Mouse (Mus musculus) lung, postnatal 10 days (tissue): ENCODE data around the gene Fpr2.
"Not testable (repeated sequence)": the region's sequence is repeated elsewhere in the genome, so short reads cannot be mapped to it uniquely, and the experiment has no call there.

Experiments
- DNase-seq: peaks from one replicate; pipeline ENCODE4 v3.0.0; 2021

The Fpr2 gene

DNA sequence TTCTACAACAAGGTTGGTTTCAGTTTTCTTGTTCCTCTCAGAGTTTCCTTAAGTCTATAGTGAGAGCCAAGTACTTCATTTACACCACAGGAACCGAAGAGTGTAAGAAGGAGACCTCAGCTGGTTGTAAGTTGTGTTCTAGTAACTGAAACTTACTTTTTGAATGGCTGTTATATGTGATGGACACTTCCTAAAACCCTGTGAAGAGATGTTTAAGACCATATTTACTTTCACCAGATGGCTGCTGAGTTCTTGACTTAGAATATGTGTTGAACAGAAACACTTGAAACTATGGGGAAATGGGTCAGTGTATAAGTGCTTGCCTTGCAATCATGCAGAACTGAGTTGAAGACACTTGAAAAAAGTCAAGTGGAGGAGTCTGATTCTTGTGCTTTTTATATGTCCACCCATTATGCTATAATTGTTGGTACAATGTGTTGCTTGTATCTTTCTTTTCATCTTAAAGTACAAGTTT lies at the start of gene Fpr2, which contains the start of gene Fpr3:
TSS of gene Fpr2 (plus strand) at position 51 of the 475 bp plus-strand sequence.
TSS of gene Fpr3 (plus strand) at position 79 of the 475 bp plus-strand sequence.
- no peak for DNase-seq

DNA sequence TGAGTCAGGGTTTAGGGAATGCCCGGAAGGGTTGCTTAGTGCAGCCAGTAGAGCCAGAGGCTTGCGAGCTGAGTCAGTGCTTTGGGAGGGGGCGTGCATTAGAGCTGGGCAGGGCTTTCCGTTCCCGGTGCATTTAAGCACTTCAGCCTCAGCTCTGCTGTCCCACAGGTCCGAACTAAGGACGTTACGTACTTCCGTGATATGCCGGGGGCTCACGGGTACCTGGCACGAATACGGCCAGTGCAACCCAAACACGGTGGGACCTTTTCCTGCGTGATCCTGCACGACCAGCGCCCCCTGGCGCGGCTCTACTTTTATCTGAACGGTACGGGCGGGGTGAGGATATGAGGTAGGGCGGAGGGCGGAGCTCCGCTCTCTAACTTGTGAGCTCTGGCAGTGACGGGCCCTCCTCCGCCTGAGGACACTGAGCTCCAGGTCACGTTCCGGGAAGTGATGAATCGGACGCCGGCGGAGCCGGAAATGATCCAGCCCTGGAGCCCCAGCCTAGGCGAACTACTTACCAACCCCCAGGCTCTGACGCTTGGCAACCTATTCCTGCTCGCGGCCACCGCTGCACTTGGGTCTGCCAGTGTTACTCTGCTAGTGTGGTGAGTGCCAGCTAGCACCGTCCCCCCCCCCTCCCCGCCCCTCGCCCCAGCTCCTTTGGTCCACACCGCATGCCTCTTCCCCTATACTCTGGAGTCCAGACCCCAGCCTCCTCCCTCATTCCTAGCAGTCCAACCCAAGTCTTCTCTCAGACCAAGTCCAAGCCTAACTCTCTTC lies 49.5 kb upstream of the Fpr2 start:
- DNase-seq, result peak; percentile 98

DNA sequence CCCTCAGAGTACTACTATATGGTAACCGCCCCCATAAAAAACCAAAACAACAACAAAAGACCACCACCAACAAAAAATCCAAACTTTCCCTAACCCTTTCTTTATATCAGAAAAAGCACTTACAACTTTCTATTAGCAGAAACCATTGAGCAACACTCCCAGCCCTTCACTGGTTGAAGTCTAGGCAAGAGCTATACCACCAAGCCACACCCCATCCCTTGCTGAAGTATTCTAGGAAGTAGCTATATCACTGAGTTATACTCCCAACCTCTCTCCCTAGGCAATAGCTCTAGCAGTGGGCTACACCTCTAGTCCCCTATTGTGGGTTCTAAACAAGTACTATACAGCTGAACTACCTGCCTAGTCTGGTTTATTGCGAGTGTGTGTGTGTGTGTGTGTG lies 48.3 kb upstream of the Fpr2 start:
- DNase-seq, result no peak

DNA sequence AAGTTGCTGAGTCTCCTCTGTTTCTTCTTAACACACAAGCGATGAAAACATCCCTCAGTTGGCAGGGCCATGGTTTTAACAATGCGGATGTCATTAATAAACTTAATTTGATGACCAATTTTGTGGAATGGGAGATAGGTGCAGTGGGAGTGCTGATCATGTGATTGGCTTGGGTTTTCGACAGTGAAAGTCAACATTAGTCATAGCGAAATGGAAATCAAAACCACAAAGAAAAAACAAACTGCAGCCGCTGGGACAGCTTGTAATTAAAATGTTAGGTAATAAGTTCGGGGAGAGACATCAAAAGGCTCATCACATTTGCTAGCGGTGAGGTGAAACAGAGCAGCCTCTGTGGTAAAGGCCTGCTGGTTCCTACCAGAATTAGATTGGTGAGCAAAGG lies 46.8 kb upstream of the Fpr2 start:
- no peak for DNase-seq

DNA sequence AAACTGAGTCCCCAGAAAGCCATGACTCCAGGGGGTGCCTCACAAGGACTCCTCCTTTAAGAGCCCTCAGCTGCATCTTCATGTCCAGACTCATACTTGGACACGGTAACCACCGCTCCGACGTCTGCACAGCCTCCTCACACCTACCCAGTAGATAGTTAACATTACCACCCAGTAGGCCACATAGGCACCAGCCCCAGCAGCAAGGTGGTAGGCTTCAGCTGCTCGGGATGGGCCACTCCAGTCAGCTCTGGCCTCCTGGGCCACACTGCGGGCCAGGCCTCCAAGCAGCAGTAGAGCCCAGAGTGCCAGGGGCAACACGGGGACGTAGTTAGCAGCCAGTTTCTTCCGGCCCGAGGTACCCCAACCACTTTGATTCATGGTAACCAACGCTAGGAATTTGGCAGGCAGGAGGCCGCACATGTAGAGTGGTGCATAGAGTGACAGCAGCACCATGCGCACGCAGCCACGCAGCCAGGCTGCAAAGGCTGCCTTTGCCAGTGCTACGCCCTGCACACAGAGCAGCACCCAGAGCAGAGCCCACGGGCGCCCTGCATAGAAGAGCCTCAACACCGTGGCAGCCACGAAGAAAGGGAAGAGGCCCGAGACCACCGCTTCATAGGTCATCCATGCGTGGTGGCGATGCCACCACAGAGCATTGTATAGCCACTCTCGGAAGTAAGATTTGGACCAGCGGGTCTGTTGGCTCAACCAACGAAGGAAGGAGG lies 43.9 kb upstream of the Fpr2 start:
- DNase-seq, result no peak

DNA sequence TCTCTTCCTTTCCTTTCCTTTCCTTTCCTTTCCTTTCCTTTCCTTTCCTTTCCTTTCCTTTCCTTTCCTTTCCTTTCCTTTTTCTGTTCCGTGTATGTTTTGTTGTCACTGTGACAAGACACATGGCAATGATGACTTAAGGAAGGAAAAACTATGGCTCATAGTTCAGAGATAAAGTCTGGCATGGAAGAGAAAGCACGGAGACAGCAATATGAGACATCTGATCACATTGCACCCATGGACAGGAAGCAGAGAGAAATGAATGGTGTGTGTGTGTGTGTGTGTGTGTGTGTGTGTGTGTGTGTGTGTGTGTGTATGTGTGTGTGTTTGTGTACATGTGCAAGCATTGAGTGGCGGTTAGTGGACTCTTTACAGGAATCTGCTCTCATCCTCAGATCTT lies 43.0 kb upstream of the Fpr2 start:
- not testable (repeated sequence) for DNase-seq

DNA sequence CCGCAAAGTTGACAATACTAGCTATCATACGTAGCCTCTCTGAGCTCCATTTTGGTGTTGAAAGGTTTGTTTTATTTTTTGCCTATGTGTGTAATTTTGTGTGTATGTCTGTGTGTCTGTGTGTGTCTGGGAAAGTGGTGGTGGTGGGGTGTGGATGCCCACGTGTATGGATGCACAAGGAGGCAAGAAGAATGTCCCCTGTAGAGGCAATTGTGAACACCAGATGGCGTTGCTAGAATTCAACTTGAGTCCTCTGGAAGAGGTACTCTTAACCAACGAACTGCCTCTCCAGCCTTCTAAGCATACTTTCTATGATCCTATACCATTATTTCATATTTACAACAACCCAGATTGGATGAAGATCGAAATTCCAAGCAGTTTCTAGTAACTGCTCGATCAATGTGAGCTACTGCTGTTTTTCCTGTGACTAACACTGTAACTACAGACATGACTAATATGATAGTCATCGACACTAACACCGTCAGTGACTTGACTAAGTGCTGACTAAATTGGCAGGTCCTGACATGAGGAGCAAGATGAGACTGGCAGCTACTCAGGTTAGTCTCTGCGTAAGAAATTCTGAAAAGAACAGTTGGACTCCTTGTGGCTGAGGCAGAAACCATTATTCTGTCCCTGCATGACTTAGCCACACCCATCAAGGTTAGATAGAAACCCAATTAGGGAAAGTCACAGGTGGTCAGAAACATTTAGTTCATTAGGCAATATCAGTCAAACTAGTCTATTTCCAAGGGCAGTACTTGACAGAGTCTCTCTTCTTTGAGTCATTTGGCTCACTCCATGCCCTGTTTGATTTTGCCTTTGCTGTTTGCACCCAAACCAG lies 42.2 kb upstream of the Fpr2 start:
- DNase-seq, result peak; percentile 48

DNA sequence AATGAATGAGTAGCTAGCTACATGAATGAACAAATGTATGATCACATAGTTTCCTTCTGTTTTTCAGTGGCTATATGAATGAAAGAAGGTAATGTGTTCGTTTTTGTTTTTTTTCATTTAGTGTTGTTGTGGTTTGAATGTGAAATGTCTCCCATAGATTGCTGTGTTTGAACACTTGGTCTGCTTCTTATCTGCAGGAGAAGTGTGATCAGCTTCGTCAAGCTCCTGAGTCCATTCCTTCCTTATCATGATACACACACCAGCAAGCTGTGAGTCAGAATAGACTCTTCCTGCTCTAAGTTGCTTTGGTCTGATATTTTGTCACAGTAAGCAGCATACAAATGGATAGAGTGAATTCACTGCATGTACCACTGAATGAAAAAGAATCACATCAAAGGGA lies 38.6 kb upstream of the Fpr2 start:
- DNase-seq, result no peak

DNA sequence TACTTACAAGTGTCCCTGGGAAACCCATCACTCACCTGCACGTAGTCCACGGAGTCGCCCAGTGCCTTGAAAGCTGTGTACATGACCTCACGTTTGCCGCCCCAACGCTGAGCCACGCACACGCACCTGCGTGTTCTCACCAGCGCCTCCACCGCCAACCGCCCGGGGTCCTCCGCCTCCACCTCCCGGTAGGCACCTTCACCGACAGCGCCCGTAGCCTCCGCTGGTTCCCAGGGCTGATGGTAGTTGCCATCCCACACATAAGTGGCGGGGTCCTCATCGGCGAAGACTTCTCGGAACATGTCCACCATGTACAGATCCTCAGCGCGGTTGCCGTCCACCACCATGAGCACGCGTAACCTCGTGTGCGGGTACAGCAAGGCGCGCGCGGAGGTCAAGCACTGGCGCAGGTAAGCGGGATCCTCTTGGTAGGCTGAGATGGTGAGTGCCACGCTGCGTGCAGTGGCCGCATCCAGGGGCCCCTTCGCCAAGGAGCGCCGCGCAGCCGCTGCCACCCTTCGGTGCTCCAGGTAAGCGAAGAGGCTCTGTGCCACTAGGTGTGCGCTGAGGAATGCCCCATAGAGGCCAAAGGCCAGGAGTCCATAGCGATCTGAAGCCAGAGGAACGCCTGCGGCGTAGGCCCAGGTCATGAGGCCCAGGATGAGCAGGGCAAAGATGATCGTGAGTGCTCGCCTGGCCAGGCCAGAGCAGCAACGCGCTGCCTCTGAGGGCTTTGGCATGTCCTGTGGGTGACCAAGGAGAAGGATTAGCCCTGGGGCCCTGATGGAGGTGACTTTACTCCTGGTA lies 37.5 kb upstream of the Fpr2 start:
- DNase-seq, result no peak

DNA sequence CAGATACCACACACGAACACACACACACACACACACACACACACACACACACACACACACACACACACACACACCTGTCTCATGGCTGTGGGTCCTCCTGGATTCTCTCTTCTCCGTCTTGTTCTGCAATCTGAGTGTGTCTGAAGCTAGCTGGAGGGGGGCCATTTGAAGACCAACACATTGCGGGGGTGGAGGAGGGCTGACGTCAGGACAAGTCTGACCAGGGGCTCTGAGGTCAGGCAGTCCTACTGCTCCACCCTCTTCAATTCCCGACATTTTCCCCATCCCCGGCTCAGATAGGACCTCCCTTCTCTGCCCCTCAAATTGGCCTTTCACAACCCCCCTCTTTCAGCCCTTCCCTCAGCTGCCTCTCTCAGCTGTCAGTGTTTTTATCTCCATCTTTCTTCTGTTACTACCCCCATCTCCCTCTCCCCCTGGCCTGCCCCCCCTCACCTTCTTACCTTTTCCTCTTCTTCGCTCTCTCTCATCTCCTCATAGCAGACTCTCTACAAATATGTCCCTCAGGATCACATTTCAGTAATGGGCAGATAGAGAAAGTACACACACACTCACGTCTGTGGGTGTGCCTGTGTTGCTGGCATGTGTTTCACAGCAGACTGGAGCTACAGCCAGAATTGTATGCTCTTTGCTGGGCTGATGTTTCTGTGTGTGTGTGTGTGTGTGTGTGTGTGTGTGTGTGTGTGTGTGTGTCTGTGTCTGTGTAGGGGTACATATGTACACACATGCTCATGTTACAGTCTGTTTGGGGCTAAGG lies 32.4 kb upstream of the Fpr2 start, which contains the start of gene Has1:
TSS of gene Has1 (minus strand) at position 142 of the 775 bp plus-strand sequence.
- DNase-seq, result no peak

DNA sequence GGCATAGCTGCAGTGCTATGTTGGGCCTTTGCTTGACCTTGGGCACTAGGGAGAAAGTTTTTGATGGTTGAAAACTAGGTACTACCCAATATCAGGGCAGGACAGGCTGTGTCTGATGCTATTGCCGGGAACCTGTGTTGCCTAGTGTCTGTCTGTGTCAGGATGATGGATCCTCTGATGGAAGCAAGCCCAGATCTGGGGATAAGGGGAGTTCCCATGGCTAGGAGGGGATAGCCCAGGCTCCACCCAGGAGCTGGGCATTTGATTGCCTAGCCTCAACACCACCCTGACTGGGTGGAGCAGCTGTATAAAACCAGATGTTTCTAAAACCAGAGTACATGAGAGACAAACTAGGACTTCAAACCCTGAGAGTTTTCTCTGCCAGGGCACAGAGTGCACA lies 31.0 kb upstream of the Fpr2 start:
- no peak for DNase-seq

DNA sequence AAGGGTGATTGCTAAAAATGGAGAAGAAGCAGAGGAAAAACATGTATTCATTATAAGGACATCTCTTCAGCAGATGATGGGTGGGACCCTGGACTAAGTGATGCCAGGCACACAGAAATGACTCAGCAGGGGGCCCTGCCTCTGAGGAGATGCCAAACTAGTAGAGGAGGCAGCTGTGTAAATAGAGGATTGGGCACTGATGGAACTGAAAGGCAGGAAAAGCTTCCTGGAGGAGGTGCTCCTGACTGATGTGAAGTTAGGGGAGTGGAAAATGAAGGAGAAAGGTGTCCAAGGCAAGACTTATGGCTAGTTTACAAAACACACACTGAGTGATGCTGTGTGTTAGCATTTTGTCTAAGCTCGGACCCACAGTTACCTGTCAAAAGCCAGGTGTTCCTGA lies 30.2 kb upstream of the Fpr2 start:
- DNase-seq, result no peak

DNA sequence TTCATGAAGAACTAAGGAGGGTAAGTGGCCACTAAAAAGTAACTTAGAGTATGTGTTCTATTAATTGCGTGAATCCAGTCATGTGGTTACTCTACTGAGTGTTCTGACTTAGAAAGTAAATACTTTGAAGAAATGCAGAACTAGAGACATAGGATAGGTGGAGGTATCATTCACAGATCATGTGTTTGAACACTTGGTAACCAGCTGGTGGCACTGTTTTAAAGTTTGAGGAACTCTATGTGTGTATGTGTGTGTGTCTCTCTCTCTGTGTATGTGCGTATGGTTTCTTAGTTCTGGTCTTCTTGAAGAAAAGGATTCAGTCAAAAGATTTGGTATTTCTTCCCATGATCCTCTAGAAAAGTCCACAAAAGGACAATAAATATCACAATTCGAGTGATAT lies 27.5 kb upstream of the Fpr2 start:
- no peak for DNase-seq

DNA sequence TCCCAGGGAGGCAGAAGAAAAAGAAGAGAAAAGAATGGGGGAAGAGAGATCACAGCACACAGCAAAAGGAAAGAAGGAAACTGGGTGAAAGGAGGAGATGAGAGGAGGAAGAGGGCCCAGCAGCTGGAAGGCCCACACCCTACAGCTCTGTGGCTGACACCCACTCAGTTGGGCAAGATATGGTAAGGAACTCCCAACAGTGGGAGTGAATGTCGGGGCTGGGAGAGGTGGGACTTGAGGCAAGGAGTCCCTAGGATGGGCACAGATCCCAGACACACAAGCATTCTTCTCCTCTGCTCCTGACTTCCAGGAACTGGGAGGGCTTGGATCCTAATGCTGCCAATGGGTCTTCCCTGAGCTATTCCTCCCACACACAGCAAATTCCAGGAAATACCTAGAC lies 25.3 kb upstream of the Fpr2 start:
- DNase-seq, result peak; percentile 35

DNA sequence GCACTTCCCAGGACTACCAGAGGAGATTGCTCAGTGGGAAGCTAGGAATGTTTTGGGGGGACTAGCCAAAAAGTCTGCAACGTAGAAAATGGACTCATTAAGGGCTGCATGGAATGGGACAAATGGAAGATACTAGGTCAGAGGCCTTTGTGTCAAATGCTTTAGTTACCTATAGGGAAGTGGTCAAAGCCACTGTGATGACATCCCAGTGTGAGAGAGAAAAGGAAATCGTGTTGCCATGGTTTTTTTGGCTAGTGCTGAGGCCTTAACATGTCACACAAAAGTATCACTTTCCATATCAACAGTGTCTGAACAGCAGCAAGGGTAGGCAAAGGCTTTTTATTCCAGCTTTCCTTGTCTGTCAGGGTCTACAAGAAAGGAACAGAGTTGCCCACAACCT lies 22.5 kb upstream of the Fpr2 start:
- DNase-seq, result no peak

DNA sequence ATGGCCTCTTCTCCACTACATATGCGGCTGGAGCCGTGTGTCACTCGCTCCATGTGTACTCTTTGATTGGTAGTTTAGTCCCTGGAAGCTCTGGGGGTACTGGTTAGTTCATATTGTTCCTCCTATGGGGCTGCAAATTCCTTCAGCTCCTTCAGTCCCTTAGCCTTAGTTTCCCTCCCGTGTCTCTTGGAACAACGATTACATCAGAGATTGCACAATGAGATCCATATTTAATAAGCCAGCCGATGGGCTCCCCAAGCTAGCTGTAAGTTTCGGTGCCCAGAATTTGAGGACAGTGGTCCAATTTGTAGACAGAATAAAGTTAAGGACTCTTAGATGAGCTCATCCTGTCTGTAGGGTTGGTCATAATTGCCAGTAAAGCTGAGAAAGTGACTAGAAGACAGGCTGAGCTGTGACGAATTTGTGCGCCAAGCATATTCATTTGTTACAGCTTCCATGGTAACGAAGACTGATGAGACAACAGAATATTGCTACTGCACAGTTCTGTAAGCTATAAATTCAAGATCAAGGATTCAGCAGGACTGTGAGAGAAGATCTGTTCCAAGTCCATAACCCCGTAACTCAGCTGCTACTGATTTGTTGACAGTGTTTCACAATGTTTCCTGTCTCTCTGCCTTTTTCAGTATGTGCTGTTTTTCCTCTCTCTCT lies 20.7 kb upstream of the Fpr2 start:
- DNase-seq, result peak; percentile 40

DNA sequence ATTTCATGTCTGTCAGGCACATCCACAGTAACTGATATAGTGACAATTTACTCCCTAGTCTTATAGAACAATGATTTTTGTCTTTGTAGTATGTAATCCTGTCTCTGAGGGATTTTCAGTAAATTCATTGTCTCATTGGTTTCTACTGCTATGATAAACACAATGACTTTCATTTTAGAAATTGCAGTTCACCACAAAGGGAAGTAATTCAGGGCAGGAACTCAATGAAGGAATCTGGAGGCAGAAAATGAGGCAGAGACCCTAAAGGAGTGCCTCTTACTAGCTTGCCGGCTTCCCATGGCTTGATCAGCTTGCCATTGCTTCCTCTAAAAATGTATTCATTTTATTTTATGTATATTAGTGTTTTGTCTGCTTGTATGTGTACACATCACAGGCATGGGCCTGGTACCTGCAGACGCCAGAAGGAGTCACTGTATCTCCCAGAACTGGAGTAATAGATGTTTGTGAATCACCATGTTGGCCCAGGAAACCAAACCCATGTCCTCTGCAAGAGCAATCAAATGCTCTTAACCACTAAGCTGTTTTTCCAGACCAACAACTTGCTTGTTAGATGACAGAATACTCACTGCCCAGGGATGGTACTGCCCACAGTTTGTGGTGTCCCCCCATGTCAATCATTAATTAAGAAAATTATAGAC lies 16.6 kb upstream of the Fpr2 start:
- DNase-seq, result no peak

DNA sequence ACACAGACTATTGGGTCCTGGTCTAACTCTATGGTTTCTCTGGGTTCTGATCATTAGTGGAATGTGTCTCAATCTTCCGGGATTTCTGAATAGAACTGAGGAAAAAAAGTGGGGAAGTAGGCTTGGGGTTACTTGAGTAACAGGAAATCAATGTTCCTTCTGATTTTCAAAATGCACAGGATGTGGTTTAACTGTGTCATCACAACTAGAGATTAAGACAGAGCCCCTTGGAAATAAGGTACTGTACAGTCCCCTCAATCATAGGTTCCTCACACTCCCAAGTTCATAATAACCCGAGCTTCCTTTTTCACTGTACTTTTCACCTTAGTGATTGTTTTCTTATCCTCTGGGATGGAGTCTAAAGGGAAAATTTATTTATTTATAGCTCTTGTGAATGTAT lies 15.9 kb upstream of the Fpr2 start:
- DNase-seq, result no peak

DNA sequence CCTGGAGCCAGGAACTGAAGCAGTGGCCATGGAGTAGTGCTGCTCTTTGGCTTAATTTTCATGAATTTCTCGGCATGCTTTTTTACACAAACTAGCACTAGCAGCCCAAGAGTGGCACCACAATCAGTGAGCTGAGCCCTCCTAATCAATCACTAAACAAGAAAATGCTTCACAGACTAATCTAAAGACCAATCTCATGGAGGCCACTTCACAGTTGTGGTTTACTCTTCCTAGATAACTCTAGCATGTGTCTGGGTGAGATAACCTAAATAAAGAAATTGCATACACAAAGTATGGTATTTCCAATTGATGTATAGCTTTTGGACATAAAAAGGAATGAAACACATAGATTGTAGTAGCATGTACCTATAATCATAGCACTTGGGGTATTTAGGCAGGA lies 8.3 kb upstream of the Fpr2 start:
- no peak for DNase-seq

DNA sequence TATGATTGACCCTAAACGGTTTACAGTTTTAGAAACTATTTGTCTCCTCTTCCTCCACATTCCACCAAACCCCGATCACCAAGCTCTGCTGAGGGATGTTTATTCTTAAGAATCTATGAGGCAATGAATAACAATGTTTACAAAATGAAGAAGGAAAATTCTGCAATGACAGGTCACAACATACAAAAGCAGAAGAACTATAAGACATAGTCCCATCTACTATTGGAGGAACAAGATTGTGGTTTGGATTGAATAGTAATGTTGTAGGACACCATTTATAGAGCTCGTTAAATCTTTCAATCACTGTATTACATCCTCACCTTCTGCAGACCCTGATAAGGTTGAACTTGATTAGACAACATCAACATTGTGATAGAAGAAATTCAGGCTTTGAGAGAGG lies 5.0 kb upstream of the Fpr2 start:
- DNase-seq, result no peak
